Mouse (Mus musculus) spleen, postnatal 10 days (tissue): ENCODE measurements around the gene Slc39a10.
A peak's percentile ranks its signal among the peaks of the same experiment; 100 is the strongest.
"Not testable (repeated sequence)": the region's sequence is repeated elsewhere in the genome, so short reads cannot be mapped to it uniquely, and the experiment has no call there.

ENCODE experiments used
- DNase-seq, 2 experiments: peaks; one replicate each; pipeline ENCODE4 v3.0.0; 2021 to 2022; ENCODE audit warnings: low spot score in 2 of 2

Slc39a10 gene

GRCm38 (mm10) chr1:46864175-46864885 is 28.3 kb downstream of the Slc39a10 start:
- no peak for DNase-seq

GRCm38 (mm10) chr1:46863434-46863833 is 29.2 kb downstream of the Slc39a10 start:
- no peak for DNase-seq

- no peak for DNase-seq
Measured at GRCm38 (mm10) chr1:46860082-46860481, 32.6 kb downstream of the Slc39a10 start.

GRCm38 (mm10) chr1:46858579-46858978 is 34.1 kb downstream of the Slc39a10 start:
- DNase-seq, result no peak

- DNase-seq, result peak in 1 of 2 experiments; percentile 23
Measured at GRCm38 (mm10) chr1:46856498-46856897, 36.2 kb downstream of the Slc39a10 start.

GRCm38 (mm10) chr1:46854036-46854900 is 38.4 kb downstream of the Slc39a10 start:
- peak in 1 of 2 experiments; percentile 80 for DNase-seq

- peak; percentile 94 to 96 for DNase-seq
Measured at GRCm38 (mm10) chr1:46853317-46854035, 39.2 kb downstream of the Slc39a10 start.

- peak in 1 of 2 experiments; percentile 61 for DNase-seq
Measured at GRCm38 (mm10) chr1:46852600-46853272, 39.9 kb downstream of the Slc39a10 start.

- no peak for DNase-seq
Measured at GRCm38 (mm10) chr1:46852216-46852599, 40.4 kb downstream of the Slc39a10 start.

- no peak for DNase-seq
Measured at GRCm38 (mm10) chr1:46851586-46851985, 41.1 kb downstream of the Slc39a10 start.

GRCm38 (mm10) chr1:46849758-46850157 is 42.9 kb downstream of the Slc39a10 start:
- DNase-seq, result peak in 1 of 2 experiments; percentile 37

GRCm38 (mm10) chr1:46845221-46845620 is 47.4 kb downstream of the Slc39a10 start:
- no peak for DNase-seq

GRCm38 (mm10) chr1:46844281-46844680 is 48.4 kb downstream of the Slc39a10 start:
- DNase-seq, result no peak

- no peak for DNase-seq
Measured at GRCm38 (mm10) chr1:46843406-46843805, 49.2 kb downstream of the Slc39a10 start.

- DNase-seq, result peak in 1 of 2 experiments; percentile 14
Measured at GRCm38 (mm10) chr1:46831927-46832326, 60.7 kb downstream of the Slc39a10 start.

GRCm38 (mm10) chr1:46830066-46830843 is 62.4 kb downstream of the Slc39a10 start:
- DNase-seq, result no peak

- DNase-seq, result no peak
Measured at GRCm38 (mm10) chr1:46822256-46822972, 70.2 kb downstream of the Slc39a10 start.

GRCm38 (mm10) chr1:46817934-46818333 is 74.7 kb downstream of the Slc39a10 start:
- no peak for DNase-seq

- not testable (repeated sequence) for DNase-seq
Measured at GRCm38 (mm10) chr1:46808630-46809029, 84.0 kb downstream of the Slc39a10 start.

GRCm38 (mm10) chr1:46805074-46805473 is 87.6 kb downstream of the Slc39a10 start:
- no peak for DNase-seq
